Mouse (Mus musculus): Measurements from ENCODE around the gene Pou1f1. TPM values are rescaled to one million over a fixed set of nuclear protein-coding genes. Genes with fewer than 3 reads are reported as not detected.

The Pou1f1 gene
- total and polyA plus RNA-seq, 3 experiments: 0.05 TPM; not detected in 2

GRCm38 (mm10) chr16:65560996-65561962 is 41.0 kb downstream of the Pou1f1 start:
- Histone ChIP-seq H3K4me3 (ENCODE audit: low read depth, low read length) (peak overlapping the region; percentile 89), H3K27me3 (ENCODE audit: insufficient read depth, low read length) (no peaks in the 10 kb centered on the region), H3K4me1 (ENCODE audit: insufficient read depth, low read depth, low read length) (peaks cover 21% of the 10 kb centered on the region), H3K9me3 (replicated peaks) (no peaks in the 10 kb centered on the region), H3K36me3 (replicated peaks) (peaks cover 16% of the 10 kb centered on the region)
- DNase-seq (ENCODE audit: low spot score) (peak; percentile 2), ATAC-seq (ENCODE audit: extremely low read depth, insufficient number of reproducible peaks, low FRiP score, poor library complexity, severe bottlenecking) (peak; percentile 37; the same call in 1 of the 2 replicates)
- no peak for TF ChIP-seq GATA2 (IDR thresholded peaks at IDR 0.05; ENCODE audit: borderline replicate concordance, low read depth, low read length)
- no peak for TF ChIP-seq POLR2AphosphoS5 (IDR thresholded peaks at IDR 0.05; ENCODE audit: insufficient replicate concordance, low read depth, low read length)
- no peak for TF ChIP-seq GATA1 (IDR thresholded peaks at IDR 0.05; ENCODE audit: borderline replicate concordance, low read length)
- no peak for TF ChIP-seq TAL1 (conservative IDR thresholded peaks at IDR 0.05; ENCODE audit: low read depth, low read length)
- TF ChIP-seq CTCF (IDR thresholded peaks at IDR 0.05; ENCODE audit: low read depth, low read length): no peak

- Histone ChIP-seq H3K36me3 (replicated peaks) (peaks cover 16% of the 10 kb centered on the region), H3K4me1 (ENCODE audit: insufficient read depth, low read depth, low read length) (peaks cover 21% of the 10 kb centered on the region), H3K9me3 (replicated peaks) (no peaks in the 10 kb centered on the region), H3K4me3 (ENCODE audit: low read depth, low read length) (peak within 1 kb of the TSS; percentile 89), H3K27me3 (ENCODE audit: insufficient read depth, low read length) (no peaks in the 10 kb centered on the region)
- peak; percentile 79 for ATAC-seq (ENCODE audit: extremely low read depth, insufficient number of reproducible peaks, low FRiP score, poor library complexity, severe bottlenecking)
- TF ChIP-seq CTCF (IDR thresholded peaks at IDR 0.05; ENCODE audit: low read depth, low read length) (no peak), GATA2 (IDR thresholded peaks at IDR 0.05; ENCODE audit: borderline replicate concordance, low read depth, low read length) (no peak), GATA1 (IDR thresholded peaks at IDR 0.05; ENCODE audit: borderline replicate concordance, low read length) (no peak), POLR2AphosphoS5 (IDR thresholded peaks at IDR 0.05; ENCODE audit: insufficient replicate concordance, low read depth, low read length) (no peak), TAL1 (conservative IDR thresholded peaks at IDR 0.05; ENCODE audit: low read depth, low read length) (no peak)
- DNase-seq (ENCODE audit: low spot score): peak; percentile 82
Measured at GRCm38 (mm10) chr16:65561963-65562863, 41.9 kb downstream of the Pou1f1 start, which contains the start of gene Chmp2b. TSS of gene Chmp2b (minus strand) at chr16:65562726.

GRCm38 (mm10) chr16:65562864-65563206 is 42.5 kb downstream of the Pou1f1 start:
- Histone ChIP-seq H3K4me1 (ENCODE audit: insufficient read depth, low read depth, low read length) (peaks cover 21% of the 10 kb centered on the region), H3K9me3 (replicated peaks) (no peaks in the 10 kb centered on the region), H3K27me3 (ENCODE audit: insufficient read depth, low read length) (no peaks in the 10 kb centered on the region), H3K4me3 (ENCODE audit: low read depth, low read length) (peak overlapping the region; percentile 89), H3K36me3 (replicated peaks) (peaks cover 11% of the 10 kb centered on the region)
- peak; percentile 8 for DNase-seq (ENCODE audit: low spot score)
- peak; percentile 41 for ATAC-seq (ENCODE audit: extremely low read depth, insufficient number of reproducible peaks, low FRiP score, poor library complexity, severe bottlenecking)
- no peak for TF ChIP-seq TAL1 (conservative IDR thresholded peaks at IDR 0.05; ENCODE audit: low read depth, low read length)
- TF ChIP-seq GATA2 (IDR thresholded peaks at IDR 0.05; ENCODE audit: borderline replicate concordance, low read depth, low read length): no peak
- TF ChIP-seq GATA1 (IDR thresholded peaks at IDR 0.05; ENCODE audit: borderline replicate concordance, low read length): no peak
- TF ChIP-seq POLR2AphosphoS5 (IDR thresholded peaks at IDR 0.05; ENCODE audit: insufficient replicate concordance, low read depth, low read length): no peak
- TF ChIP-seq CTCF (IDR thresholded peaks at IDR 0.05; ENCODE audit: low read depth, low read length): no peak

- DNase-seq (ENCODE audit: low spot score): no peak
- Histone ChIP-seq H3K36me3 (replicated peaks) (peaks cover 4% of the 10 kb centered on the region), H3K4me1 (ENCODE audit: insufficient read depth, low read depth, low read length) (peaks cover 23% of the 10 kb centered on the region), H3K9me3 (replicated peaks) (no peaks in the 10 kb centered on the region), H3K4me3 (ENCODE audit: low read depth, low read length) (no peak overlapping the region), H3K27me3 (ENCODE audit: insufficient read depth, low read length) (no peaks in the 10 kb centered on the region)
- no peak for ATAC-seq (ENCODE audit: extremely low read depth, insufficient number of reproducible peaks, low FRiP score, poor library complexity, severe bottlenecking)
- TF ChIP-seq GATA2 (IDR thresholded peaks at IDR 0.05; ENCODE audit: borderline replicate concordance, low read depth, low read length) (no peak), GATA1 (IDR thresholded peaks at IDR 0.05; ENCODE audit: borderline replicate concordance, low read length) (no peak), CTCF (IDR thresholded peaks at IDR 0.05; ENCODE audit: low read depth, low read length) (no peak), POLR2AphosphoS5 (IDR thresholded peaks at IDR 0.05; ENCODE audit: insufficient replicate concordance, low read depth, low read length) (no peak), TAL1 (conservative IDR thresholded peaks at IDR 0.05; ENCODE audit: low read depth, low read length) (no peak)
Measured at GRCm38 (mm10) chr16:65564306-65564705, 44.0 kb downstream of the Pou1f1 start.

GRCm38 (mm10) chr16:65564951-65565350 is 44.6 kb downstream of the Pou1f1 start:
- ATAC-seq (ENCODE audit: extremely low read depth, insufficient number of reproducible peaks, low FRiP score, poor library complexity, severe bottlenecking) (no peak), DNase-seq (ENCODE audit: low spot score) (no peak)
- peaks cover 20% of the 10 kb centered on the region for H3K4me1 ChIP-seq (ENCODE audit: insufficient read depth, low read depth, low read length)
- TF ChIP-seq TAL1 (conservative IDR thresholded peaks at IDR 0.05; ENCODE audit: low read depth, low read length): no peak
- no peak for TF ChIP-seq GATA2 (IDR thresholded peaks at IDR 0.05; ENCODE audit: borderline replicate concordance, low read depth, low read length)
- no peak for TF ChIP-seq CTCF (IDR thresholded peaks at IDR 0.05; ENCODE audit: low read depth, low read length)
- TF ChIP-seq POLR2AphosphoS5 (IDR thresholded peaks at IDR 0.05; ENCODE audit: insufficient replicate concordance, low read depth, low read length): no peak
- TF ChIP-seq GATA1 (IDR thresholded peaks at IDR 0.05; ENCODE audit: borderline replicate concordance, low read length): no peak
- no peaks in the 10 kb centered on the region for H3K36me3 ChIP-seq (replicated peaks)
- H3K9me3 ChIP-seq (replicated peaks): no peaks in the 10 kb centered on the region
- no peak overlapping the region for H3K4me3 ChIP-seq (ENCODE audit: low read depth, low read length)
- H3K27me3 ChIP-seq (ENCODE audit: insufficient read depth, low read length): no peaks in the 10 kb centered on the region
